Mouse (Mus musculus) CD4-positive, CD25-positive, alpha-beta regulatory T cell, adult 9 weeks (primary cell): ENCODE measurements around the gene Amt. TPM values are rescaled to one million over a fixed set of nuclear protein-coding genes. Genes with fewer than 3 reads are reported as not detected.

Source experiments
- polyA plus RNA-seq: library from polyadenylated mRNA; unstranded; fragments of 100-300 nt; shearing (Covaris generic); gene quantifications from one replicate; pipeline ENCODE4 v1.2.1, GENCODE M21; 2017

Amt gene
- polyA plus RNA-seq, result 0.35 TPM

GRCm38 (mm10) chr9:108296453-108297355 lies at the start of gene Amt:
Gene Amt (plus strand): TSS chr9:108296853.

GRCm38 (mm10) chr9:108263690-108264190 lies 32.9 kb upstream of the Amt start, which contains the start of gene Dag1:
Gene Dag1 (minus strand): TSS chr9:108263958.

DNA sequence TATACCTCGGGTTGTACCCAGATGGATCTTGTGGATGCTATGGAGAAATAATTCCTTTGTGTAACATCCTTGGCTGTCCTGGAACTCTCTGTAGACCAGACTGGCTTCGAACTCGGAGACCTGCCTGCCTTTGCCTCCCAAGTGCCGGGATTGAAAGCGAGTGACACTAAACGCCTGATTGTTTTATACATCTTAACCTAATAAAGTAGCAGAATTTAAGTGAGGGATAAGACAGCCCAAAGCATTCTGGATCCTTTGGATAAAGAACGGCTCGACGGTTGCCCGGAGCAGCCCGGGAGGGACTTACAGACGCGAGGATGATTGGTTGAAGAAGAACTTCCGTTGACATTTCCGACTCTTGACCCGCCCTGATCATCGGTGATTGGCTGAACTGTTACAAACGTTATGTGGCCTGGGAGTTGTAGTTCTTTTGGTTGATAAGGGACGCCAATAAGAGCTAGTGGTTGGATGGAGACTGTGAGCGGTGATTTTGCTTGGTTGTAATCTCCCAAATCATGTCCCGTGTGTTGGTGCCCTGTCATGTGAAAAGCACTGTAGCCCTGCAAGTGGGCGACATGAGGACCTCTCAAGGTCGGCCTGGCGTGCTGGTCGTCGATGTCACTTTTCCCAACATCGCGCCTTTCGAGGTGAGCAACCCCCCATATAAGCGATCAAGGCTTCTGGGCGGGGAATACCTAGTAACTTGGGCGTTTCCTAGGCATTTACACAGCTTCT lies 6.5 kb upstream of the Amt start, which contains the start of gene Nicn1:
Gene Nicn1 (plus strand): TSS at position 414 of the 735 bp plus-strand sequence.

GRCm38 (mm10) chr9:108305629-108306520 lies 9.2 kb downstream of the Amt start, which contains the start of the genes Rhoa and Tcta:
Gene Rhoa (plus strand): TSS chr9:108306129.
Gene Tcta (minus strand): TSS chr9:108306160.

GRCm38 (mm10) chr9:108338886-108339781 lies 42.5 kb downstream of the Amt start, which contains the start of gene Gpx1:
Gene Gpx1 (plus strand): TSS chr9:108338903.

GRCm38 (mm10) chr9:108347540-108348289 lies 51.1 kb downstream of the Amt start, which contains the start of gene Usp4:
Gene Usp4 (plus strand): TSS chr9:108347853.

Other genes starting within 250 kb of the Amt start
- gene Gmppb, start 247.6 kb upstream of the Amt start, polyA plus RNA-seq, result 40.5 TPM
- 3.9 TPM for gene Amigo3, start 243.7 kb upstream of the Amt start, polyA plus RNA-seq
- 2.1 TPM for gene Mst1, start 216.4 kb upstream of the Amt start, polyA plus RNA-seq
- 172 TPM for gene Rnf123, start 213.5 kb upstream of the Amt start, polyA plus RNA-seq
- gene Apeh, start 202.2 kb upstream of the Amt start, polyA plus RNA-seq, result 108 TPM
- gene Bsn, start 106.5 kb upstream of the Amt start, polyA plus RNA-seq, result 0.60 TPM
- 5.1 TPM for gene Dag1, start 32.9 kb upstream of the Amt start, polyA plus RNA-seq
- gene Nicn1, start 6.4 kb upstream of the Amt start, polyA plus RNA-seq, result 2.9 TPM
- 307 TPM for gene Rhoa, start 9.3 kb downstream of the Amt start, polyA plus RNA-seq
- gene Tcta, start 9.3 kb downstream of the Amt start, polyA plus RNA-seq, result 19.7 TPM
- 765 TPM for gene Gpx1, start 42.0 kb downstream of the Amt start, polyA plus RNA-seq
- gene Usp4, start 51.0 kb downstream of the Amt start, polyA plus RNA-seq, result 152 TPM
- 2.8 TPM for gene 1700102P08Rik, start 96.0 kb downstream of the Amt start, polyA plus RNA-seq
- gene Ccdc36, start 131.6 kb downstream of the Amt start, polyA plus RNA-seq, result not detected
- gene BC048562, start 139.6 kb downstream of the Amt start, polyA plus RNA-seq, result not detected
- 51.6 TPM for gene Ccdc71, start 163.7 kb downstream of the Amt start, polyA plus RNA-seq
- gene Klhdc8b, start 164.7 kb downstream of the Amt start, polyA plus RNA-seq, result 3.6 TPM
- gene Lamb2, start 182.9 kb downstream of the Amt start, polyA plus RNA-seq, result 0.16 TPM
- gene Usp19, start 193.7 kb downstream of the Amt start, polyA plus RNA-seq, result 138 TPM
- gene Qars, start 210.9 kb downstream of the Amt start, polyA plus RNA-seq, result 129 TPM
- gene Qrich1, start 220.0 kb downstream of the Amt start, polyA plus RNA-seq, result 144 TPM